Mouse (Mus musculus): ENCODE results near the gene Ppp3ca. TPM values are rescaled to one million over a fixed set of nuclear protein-coding genes. Genes with fewer than 3 reads are reported as not detected.

Ppp3ca gene
- total RNA-seq, 2 experiments from 2014 or later, result 725 to 756 TPM

Small RNAs within 50 kb of the gene (microRNA-seq; reads per million reads assigned to microRNA genes)
- 0 reads per million in 2 experiments for gene Gm44327
